8 mouse cellular contexts compared by ENCODE assay signal in genomic region chr11:116852891-116853511, GRCm38 (mm10). TPM values are rescaled to one million over a fixed set of nuclear protein-coding genes. Genes with fewer than 3 reads are reported as not detected.
A peak's percentile ranks its signal among the peaks of the same experiment; 100 is the strongest.
DNase-seq lines count a peak whose midpoint lies in the region; ATAC-seq lines count a peak whose summit lies in the region.

TSS of gene Srsf2 (minus strand) at chr11:116853094.

- H3K9me3 ChIP-seq in hindbrain, embryonic 11.5 days (ENCODE audit: control insufficient read depth, low read length), result no peaks in the 10 kb centered on the region

- peaks cover 10% of the 10 kb centered on the region for H3K4me1 ChIP-seq in hindbrain, embryonic 11.5 days (replicated peaks; ENCODE audit: control insufficient read depth, insufficient read depth, low read length)

- H3K4me2 ChIP-seq in hindbrain, embryonic 11.5 days (replicated peaks; ENCODE audit: low read depth, low read length), result peak within 1 kb of the TSS; percentile 75

- H3K36me3 ChIP-seq in hindbrain, embryonic 11.5 days (ENCODE audit: control insufficient read depth, insufficient read depth, low read length), result peaks cover 2% of the 10 kb centered on the region; the same call in 1 of the 2 replicates

- no peaks in the 10 kb centered on the region for H3K27me3 ChIP-seq in hindbrain, embryonic 11.5 days (ENCODE audit: control insufficient read depth, insufficient read depth, low read length)

- H3K27ac ChIP-seq in hindbrain, embryonic 11.5 days (ENCODE audit: low read depth, low read length), result peak within 1 kb of the TSS; percentile 97

- peak within 1 kb of the TSS; percentile 99 for H3K4me3 ChIP-seq in hindbrain, embryonic 11.5 days (ENCODE audit: low read depth, low read length)

- ATAC-seq in hindbrain, embryonic 11.5 days (ENCODE audit: low FRiP score), result peak; percentile 91

- H3K9ac ChIP-seq in hindbrain, embryonic 11.5 days (ENCODE audit: low read depth, low read length), result peak within 1 kb of the TSS; percentile 97

- WGBS in hindbrain, embryonic 11.5 days, result 1% methylated on average over 53 of the region's 74 CpGs

- DNase-seq in MN1 (ENCODE audit: low spot score), result peak; percentile 94
- DNase-seq in cerebellum, adult 9-10 months, result peak; percentile 96
- peak; percentile 93 to 98 for DNase-seq in frontal cortex, adult 2 months (ENCODE audit: extremely low spot score in 1 of 2, low spot score in 1 of 2)
- peak; percentile 98 for DNase-seq in hindbrain, embryonic 11.5 days (ENCODE audit: low spot score)
- DNase-seq in layer of hippocampus, postnatal 14 days (ENCODE audit: low spot score in 2 of 2), result peak; percentile 98 to 99
- peak; percentile 97 for DNase-seq in lung, postnatal 14 days
- peak; percentile 93 for DNase-seq in retina, adult 2 months (ENCODE audit: low read depth, low spot score)
- peak; percentile 97 for DNase-seq in thymus, postnatal 36 days

RNA-seq across cellular contexts. Expression of gene Srsf2, which starts in this region (rescaled TPM):
- polyA plus RNA-seq in frontal cortex, adult 2 months (2012; rRNA removed), result 324 and 333 TPM in 2 replicates
- polyA plus RNA-seq in hindbrain, embryonic 11.5 days (2014; fragmentation: Nextera tagmentation; extraction: Ambion mirVana), result 935 and 944 TPM in 2 replicates
- total RNA-seq in layer of hippocampus, postnatal 14 days (2021), result 100 to 1,000 TPM; 171 to 184 TPM

Comparison
In these comparisons a context has a peak if more than half of its experiments do, and no peak if none do; other contexts are left out.
1. Peak in every context shown above with its lines: DNase-seq, ATAC-seq, H3K4me3 ChIP-seq and H3K27ac ChIP-seq.